Mouse (Mus musculus): ENCODE results near the gene Ndufc1. TPM values are rescaled to one million over a fixed set of nuclear protein-coding genes. Genes with fewer than 3 reads are reported as not detected.
"Not testable (repeated sequence)": the region's sequence is repeated elsewhere in the genome, so short reads cannot be mapped to it uniquely, and the experiment has no call there.

Ndufc1 gene
- polyA plus RNA-seq, 2 experiments from 2014 or later = 213 to 287 TPM

DNA sequence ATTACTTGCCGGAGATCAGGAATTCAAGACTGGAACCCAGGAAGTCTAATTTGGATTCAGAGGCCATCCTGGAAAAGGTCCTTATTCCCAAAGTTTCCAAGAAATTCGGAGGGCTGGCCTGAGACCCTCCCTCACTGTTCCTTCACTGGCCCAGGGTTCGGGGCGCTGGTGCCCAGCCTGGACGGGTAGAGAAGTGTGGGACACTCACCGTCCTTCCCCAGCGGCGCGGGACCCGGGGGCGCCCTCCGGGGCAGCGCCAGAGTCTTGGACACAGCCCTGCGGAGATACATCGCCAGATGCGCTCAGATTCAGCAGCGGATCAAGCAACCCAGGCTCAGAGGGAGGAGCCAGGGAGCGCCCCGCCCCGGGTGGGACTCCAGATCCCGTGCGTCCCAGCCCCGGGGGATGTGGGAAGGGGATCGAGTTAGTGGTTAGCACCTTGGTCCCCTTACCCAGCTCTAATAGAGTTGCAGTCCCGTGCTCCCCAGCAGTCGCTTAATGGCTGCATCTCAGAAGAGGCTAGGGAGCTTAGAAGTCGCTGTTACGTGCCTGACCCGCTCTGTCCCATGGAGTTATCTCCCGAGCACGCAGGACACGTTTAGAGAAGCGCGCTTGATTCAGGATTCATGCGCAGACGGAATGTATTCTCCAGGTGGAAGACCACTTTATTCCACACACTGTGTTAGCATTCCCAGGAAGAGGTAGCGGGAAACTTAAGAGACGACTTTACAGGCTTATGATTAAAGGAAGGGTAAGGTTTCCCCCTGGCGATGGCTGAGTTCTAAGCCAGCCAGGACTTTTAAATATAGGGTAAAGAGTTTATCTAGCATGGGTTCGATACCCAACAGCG, 12.3 kb downstream of the Ndufc1 start, which contains the start of gene Mgarp:
Mgarp (minus strand) TSS at position 520 of the 850 bp plus-strand sequence.
- ATAC-seq = peak; percentile 77

GRCm38 (mm10) chr3:51395461-51396145, 13.2 kb downstream of the Ndufc1 start:
- ATAC-seq = no peak

DNA sequence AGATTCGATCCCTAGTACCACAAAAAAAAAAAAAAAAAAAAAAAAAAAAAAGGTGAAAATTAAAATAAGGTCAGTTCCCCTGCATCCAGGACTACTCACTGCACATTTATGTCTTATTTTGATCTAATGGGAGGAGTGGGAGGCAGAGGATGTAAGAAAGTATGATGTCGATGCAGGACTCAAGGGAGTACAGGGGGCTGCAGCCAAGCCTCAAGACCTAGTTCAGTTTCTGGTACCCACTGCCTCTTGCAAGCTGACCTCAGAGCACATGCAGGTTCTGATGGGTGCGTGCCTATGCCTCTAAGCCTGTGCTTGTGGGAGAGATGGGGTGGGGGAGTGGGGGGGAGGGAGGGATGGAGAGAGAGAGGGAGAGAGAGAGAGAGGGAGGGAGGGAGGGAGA, 13.9 kb downstream of the Ndufc1 start:
- no peak for ATAC-seq

- ATAC-seq = no peak
These were observed 15.1 kb downstream of the Ndufc1 start for GRCm38 (mm10) chr3:51393651-51394050.

- ATAC-seq = not testable (repeated sequence)
These were observed 15.8 kb downstream of the Ndufc1 start for GRCm38 (mm10) chr3:51393018-51393417.

DNA sequence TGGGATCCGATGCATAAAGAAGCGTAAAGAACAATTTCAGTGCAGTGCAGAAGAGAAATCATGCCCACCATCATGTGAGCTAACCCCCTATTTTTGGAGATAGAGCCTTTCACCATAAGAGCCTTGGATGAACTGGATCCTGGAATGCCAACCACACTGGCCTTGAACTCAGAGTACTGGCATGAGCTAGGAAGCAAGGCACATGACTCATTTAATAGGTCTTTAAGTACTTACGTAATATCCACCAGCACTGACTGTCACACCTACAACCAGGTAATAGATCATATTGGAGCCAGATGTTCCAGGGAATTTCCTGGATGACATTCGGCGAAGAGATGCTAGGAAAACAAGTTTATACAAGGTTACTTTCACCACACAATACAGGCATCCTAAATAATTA, 17.2 kb downstream of the Ndufc1 start:
- ATAC-seq = no peak

- peak; percentile 74 for ATAC-seq
These were observed 17.7 kb downstream of the Ndufc1 start for GRCm38 (mm10) chr3:51391095-51391494.

DNA sequence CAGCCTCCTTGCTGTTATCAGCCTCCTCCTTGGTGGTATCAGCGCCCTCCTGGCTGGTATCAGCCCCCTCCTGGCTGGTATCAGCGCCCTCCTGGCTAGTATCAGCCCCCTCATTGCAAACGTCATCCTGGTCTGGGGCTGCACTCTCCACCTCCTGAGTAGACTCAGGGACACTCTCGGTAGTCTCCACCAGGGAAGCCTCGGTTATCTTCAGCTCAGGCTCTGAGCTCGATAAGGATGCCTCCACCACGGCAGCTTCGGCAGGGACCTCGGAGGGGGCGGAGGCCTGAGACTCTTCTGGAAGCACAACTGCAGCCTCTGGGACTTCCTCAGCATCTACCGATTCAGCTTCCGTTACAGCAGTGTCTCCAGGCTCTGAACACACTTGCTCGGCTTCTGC, 19.9 kb downstream of the Ndufc1 start:
- no peak for ATAC-seq

DNA sequence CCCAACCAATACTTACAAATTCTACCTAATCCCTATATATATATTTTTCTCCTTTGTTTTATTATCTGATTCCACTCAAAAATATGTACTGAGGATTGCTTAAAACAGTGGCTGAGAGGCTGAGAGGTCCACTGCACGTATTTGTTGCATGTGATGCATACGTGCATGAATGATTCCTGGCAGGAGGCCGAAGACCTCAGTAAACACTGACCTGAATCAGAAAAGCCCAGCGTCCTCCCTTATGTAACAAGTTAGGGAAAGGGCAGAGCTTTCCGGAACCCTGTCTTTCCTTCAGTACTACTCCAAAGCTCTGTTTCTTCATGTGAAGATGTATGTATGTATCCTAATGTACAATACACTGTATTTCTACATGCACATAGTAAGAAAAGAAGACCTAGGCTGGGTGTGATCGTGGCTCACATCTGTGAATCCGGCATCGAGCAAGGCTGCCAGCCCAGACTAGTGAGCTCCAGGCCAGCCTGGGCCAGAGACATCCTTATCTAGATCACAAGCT, 20.9 kb downstream of the Ndufc1 start:
- ATAC-seq = no peak

DNA sequence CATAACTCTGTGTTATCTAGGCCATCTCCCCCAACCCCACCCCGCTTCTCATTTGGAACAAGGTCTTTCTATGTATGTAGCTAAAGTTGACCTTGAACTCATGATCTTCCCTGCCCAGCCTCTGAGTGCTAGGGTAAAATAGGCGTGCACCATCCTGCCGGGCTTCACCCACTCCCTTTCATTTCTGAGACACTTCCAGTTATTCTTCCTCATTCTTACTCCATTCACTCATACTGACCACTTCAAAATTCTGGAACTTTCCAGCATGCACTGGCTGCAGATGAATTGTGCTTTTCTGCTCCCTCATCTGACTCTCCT, 21.7 kb downstream of the Ndufc1 start:
- no peak for ATAC-seq

DNA sequence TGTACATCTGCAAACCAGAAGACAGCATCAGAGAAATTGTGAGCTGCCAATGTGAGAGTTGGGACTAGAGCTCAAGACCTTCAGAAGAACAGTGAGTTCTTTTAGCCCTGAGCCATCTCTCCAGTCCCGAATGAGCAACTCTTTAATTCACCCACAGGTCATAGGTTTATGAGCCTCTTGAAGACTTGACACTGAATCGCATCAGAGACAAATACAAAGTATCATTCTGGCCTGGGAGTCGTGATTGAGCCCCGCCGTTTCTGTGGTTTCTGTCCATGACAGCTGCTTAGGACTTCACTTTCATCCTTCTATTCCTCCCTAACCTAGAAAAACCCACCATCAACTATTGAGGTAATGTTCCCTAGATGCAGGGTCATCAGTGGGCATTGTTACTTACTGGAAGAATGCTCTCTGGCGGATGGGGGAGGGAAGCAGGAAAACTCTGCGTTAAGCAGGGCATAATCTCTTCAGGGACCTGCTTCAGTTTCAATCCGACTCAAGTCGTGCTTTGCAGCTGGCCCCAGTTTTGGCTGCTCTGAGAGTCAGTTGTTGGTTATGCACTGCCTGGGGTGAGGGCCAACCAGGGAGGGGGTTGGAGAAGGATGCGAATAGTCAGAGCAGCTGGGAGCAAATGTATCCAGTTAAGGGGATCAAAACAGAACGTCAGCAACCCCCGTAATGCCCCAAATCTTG, 22.2 kb downstream of the Ndufc1 start:
- ATAC-seq = no peak

DNA sequence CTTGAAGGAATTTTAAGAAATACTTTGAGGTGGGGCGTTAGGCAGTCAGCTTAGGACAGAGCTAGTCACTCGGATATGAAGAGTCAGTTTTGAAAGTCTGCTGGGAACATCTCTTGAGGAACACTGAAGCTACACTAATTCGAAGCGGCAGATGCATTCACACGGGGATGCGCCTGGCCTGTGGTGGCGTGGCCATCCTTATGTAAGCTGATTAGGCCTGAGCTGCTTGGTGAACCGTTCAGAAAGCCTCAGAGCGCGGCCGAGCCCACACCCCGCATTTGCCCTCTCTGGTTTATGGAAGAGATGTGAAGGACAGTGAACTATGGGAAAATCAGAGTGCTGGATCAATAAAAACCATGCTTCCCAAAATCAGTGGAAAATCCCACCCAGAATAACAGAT, 25.4 kb downstream of the Ndufc1 start:
- ATAC-seq = no peak

DNA sequence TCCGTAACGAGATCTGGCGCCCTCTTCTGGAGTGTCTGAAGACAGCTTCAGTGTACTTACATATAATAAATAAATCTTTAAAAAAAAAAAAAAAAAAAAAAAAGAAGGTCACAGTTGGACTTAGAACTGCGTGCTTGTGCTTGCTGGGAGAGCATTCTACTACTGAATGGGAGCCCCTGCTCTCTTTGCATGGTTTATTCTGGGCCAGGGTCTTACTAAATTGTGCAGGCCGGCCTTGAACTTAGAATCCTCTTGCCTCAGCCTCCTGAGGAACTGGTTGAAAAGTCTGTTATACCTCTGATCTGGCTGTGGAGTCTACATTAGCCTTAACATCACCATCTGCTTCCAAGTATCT, 28.2 kb downstream of the Ndufc1 start:
- ATAC-seq = no peak

GRCm38 (mm10) chr3:51379786-51380659, 28.8 kb downstream of the Ndufc1 start:
- ATAC-seq = no peak

- no peak for ATAC-seq
These were observed 30.2 kb downstream of the Ndufc1 start for GRCm38 (mm10) chr3:51378665-51378946.

GRCm38 (mm10) chr3:51377878-51378664, 30.7 kb downstream of the Ndufc1 start:
- peak; percentile 69 for ATAC-seq

GRCm38 (mm10) chr3:51375307-51376265, 33.2 kb downstream of the Ndufc1 start:
- ATAC-seq = peak; percentile 50

GRCm38 (mm10) chr3:51373544-51373943, 35.2 kb downstream of the Ndufc1 start:
- no peak for ATAC-seq

GRCm38 (mm10) chr3:51372883-51373282, 35.9 kb downstream of the Ndufc1 start:
- ATAC-seq = peak; percentile 57

DNA sequence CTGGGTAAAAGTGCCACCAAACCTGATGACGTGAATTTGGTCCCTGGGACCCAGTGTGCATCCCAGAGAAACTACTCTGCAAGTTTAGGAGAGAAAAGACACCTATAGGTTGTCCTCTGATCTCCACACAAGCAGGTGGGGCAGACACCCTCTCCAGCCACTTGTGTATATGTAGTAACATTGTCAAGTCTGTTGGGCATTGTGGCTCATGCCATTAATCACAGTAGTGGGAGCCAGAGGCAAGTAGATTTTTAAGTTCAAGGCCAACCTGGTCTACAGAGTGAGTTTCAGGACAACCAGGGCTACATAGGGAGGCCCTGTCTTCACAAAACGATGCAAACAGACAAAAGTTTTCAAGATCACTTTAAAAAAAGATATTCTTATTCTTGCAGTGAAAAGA, 37.0 kb downstream of the Ndufc1 start:
- ATAC-seq = no peak

- ATAC-seq = no peak
These were observed 40.8 kb downstream of the Ndufc1 start for GRCm38 (mm10) chr3:51368011-51368410.
